Mouse (Mus musculus): ENCODE measurements at regions not wholly inside any gene's neighbourhood (a gene's known extent, or its start where the extent isn't known, plus 50 kb on each side); places are given as distances from the start of the nearest gene placed in this dataset.

- no peak overlapping the region for H3K27ac ChIP-seq
- peaks cover 5% of the 10 kb centered on the region; the same call in 1 of the 2 replicates for H3K4me1 ChIP-seq
- no peaks in the 10 kb centered on the region for H3K27me3 ChIP-seq
- no peak overlapping the region for H3K4me3 ChIP-seq
- WGBS, result 81% methylated on average over 4 of the region's 4 CpGs
- no peaks in the 10 kb centered on the region for H3K36me3 ChIP-seq
- H3K4me2 ChIP-seq, result no peak overlapping the region
- ATAC-seq (ENCODE audit: insufficient number of reproducible peaks, low FRiP score, low TSS enrichment, low read depth), result no peak
- no peak overlapping the region for H3K9ac ChIP-seq
- H3K9me3 ChIP-seq, result no peaks in the 10 kb centered on the region
Measured at GRCm38 (mm10) chr1:35945596-35945995, 122.6 kb upstream of the Hs6st1 start.

GRCm38 (mm10) chr1:35948104-35948503 is 120.1 kb upstream of the Hs6st1 start:
- Histone ChIP-seq H3K9ac (no peak overlapping the region), H3K27me3 (no peaks in the 10 kb centered on the region), H3K4me3 (no peak overlapping the region), H3K27ac (no peak overlapping the region), H3K4me2 (no peak overlapping the region), H3K9me3 (no peaks in the 10 kb centered on the region), H3K4me1 (peaks cover 3% of the 10 kb centered on the region; the same call in 1 of the 2 replicates), H3K36me3 (no peaks in the 10 kb centered on the region)
- no peak for ATAC-seq (ENCODE audit: insufficient number of reproducible peaks, low FRiP score, low TSS enrichment, low read depth)
- 73% methylated on average over 5 of the region's 5 CpGs for WGBS

- no peaks in the 10 kb centered on the region for H3K9me3 ChIP-seq
- WGBS, result 37% methylated on average over 4 of the region's 4 CpGs
Measured at GRCm38 (mm10) chr1:35951082-35951481, 117.1 kb upstream of the Hs6st1 start.

GRCm38 (mm10) chr1:35953721-35954120 is 114.5 kb upstream of the Hs6st1 start:
- Histone ChIP-seq H3K4me1 (peaks cover 3% of the 10 kb centered on the region; the same call in 1 of the 2 replicates), H3K4me2 (no peak overlapping the region), H3K27me3 (no peaks in the 10 kb centered on the region), H3K9me3 (no peaks in the 10 kb centered on the region), H3K27ac (no peak overlapping the region), H3K36me3 (no peaks in the 10 kb centered on the region), H3K9ac (no peak overlapping the region), H3K4me3 (no peak overlapping the region)
- ATAC-seq (ENCODE audit: insufficient number of reproducible peaks, low FRiP score, low TSS enrichment, low read depth), result no peak
- whole genome bisulfite sequencing, result 56% methylated on average over 4 of the region's 4 CpGs

More at GRCm38 (mm10) chr1:35951082-35951481, 117.1 kb upstream of the Hs6st1 start:
- no peaks in the 10 kb centered on the region for H3K27me3 ChIP-seq
- no peak overlapping the region for H3K9ac ChIP-seq
- peaks cover 3% of the 10 kb centered on the region; the same call in 1 of the 2 replicates for H3K4me1 ChIP-seq
- no peak overlapping the region for H3K4me2 ChIP-seq
- H3K27ac ChIP-seq, result no peak overlapping the region
- no peaks in the 10 kb centered on the region for H3K36me3 ChIP-seq
- no peak overlapping the region for H3K4me3 ChIP-seq
- ATAC-seq (ENCODE audit: insufficient number of reproducible peaks, low FRiP score, low TSS enrichment, low read depth), result no peak

- Histone ChIP-seq H3K4me1 (no peaks in the 10 kb centered on the region), H3K9ac (no peak overlapping the region), H3K27me3 (no peaks in the 10 kb centered on the region), H3K9me3 (no peaks in the 10 kb centered on the region), H3K36me3 (no peaks in the 10 kb centered on the region), H3K4me2 (no peak overlapping the region), H3K4me3 (no peak overlapping the region), H3K27ac (no peak overlapping the region)
- ATAC-seq (ENCODE audit: insufficient number of reproducible peaks, low FRiP score, low TSS enrichment, low read depth), result no peak
- WGBS, result 77% methylated on average over 8 of the region's 8 CpGs
Measured at GRCm38 (mm10) chr1:35957425-35958372, 110.5 kb upstream of the Hs6st1 start.

GRCm38 (mm10) chr1:35959729-35960128 is 108.5 kb upstream of the Hs6st1 start:
- no peak overlapping the region for H3K4me2 ChIP-seq
- no peak overlapping the region for H3K9ac ChIP-seq
- no peak overlapping the region for H3K4me3 ChIP-seq
- H3K27me3 ChIP-seq, result no peaks in the 10 kb centered on the region
- no peaks in the 10 kb centered on the region for H3K9me3 ChIP-seq
- ATAC-seq (ENCODE audit: insufficient number of reproducible peaks, low FRiP score, low TSS enrichment, low read depth), result no peak
- no peaks in the 10 kb centered on the region for H3K36me3 ChIP-seq
- WGBS, result 85% methylated on average over 4 of the region's 4 CpGs
- no peaks in the 10 kb centered on the region for H3K4me1 ChIP-seq
- H3K27ac ChIP-seq, result no peak overlapping the region

- ATAC-seq (ENCODE audit: insufficient number of reproducible peaks, low FRiP score, low TSS enrichment, low read depth), result no peak
- H3K27me3 ChIP-seq, result no peaks in the 10 kb centered on the region
- WGBS, result 92% methylated on average over 2 of the region's 2 CpGs
- H3K36me3 ChIP-seq, result no peaks in the 10 kb centered on the region
- H3K9ac ChIP-seq, result no peak overlapping the region
- no peak overlapping the region for H3K4me2 ChIP-seq
- no peaks in the 10 kb centered on the region for H3K4me1 ChIP-seq
- H3K9me3 ChIP-seq, result no peaks in the 10 kb centered on the region
- no peak overlapping the region for H3K27ac ChIP-seq
- no peak overlapping the region for H3K4me3 ChIP-seq
Measured at GRCm38 (mm10) chr1:35960844-35961243, 107.4 kb upstream of the Hs6st1 start.

- no peak overlapping the region for H3K9ac ChIP-seq
- H3K9me3 ChIP-seq, result no peaks in the 10 kb centered on the region
- H3K27ac ChIP-seq, result no peak overlapping the region
- no peak overlapping the region for H3K4me3 ChIP-seq
- 62% methylated on average over 6 of the region's 6 CpGs for whole genome bisulfite sequencing
- H3K4me1 ChIP-seq, result no peaks in the 10 kb centered on the region
- no peak for ATAC-seq (ENCODE audit: insufficient number of reproducible peaks, low FRiP score, low TSS enrichment, low read depth)
- no peaks in the 10 kb centered on the region for H3K27me3 ChIP-seq
- no peak overlapping the region for H3K4me2 ChIP-seq
- H3K36me3 ChIP-seq, result no peaks in the 10 kb centered on the region
Measured at GRCm38 (mm10) chr1:35961923-35962322, 106.3 kb upstream of the Hs6st1 start.

- H3K4me2 ChIP-seq, result no peak overlapping the region
- H3K27me3 ChIP-seq, result no peaks in the 10 kb centered on the region
- H3K36me3 ChIP-seq, result no peaks in the 10 kb centered on the region
- no peak for ATAC-seq (ENCODE audit: insufficient number of reproducible peaks, low FRiP score, low TSS enrichment, low read depth)
- H3K9me3 ChIP-seq, result 0 out of 2 replicates have a peak, but pooled peaks cover 3% of the 10 kb centered on the region
- H3K27ac ChIP-seq, result peak overlapping the region; percentile 65; the same call in 1 of the 2 replicates
- H3K4me1 ChIP-seq, result peaks cover 16% of the 10 kb centered on the region
- H3K4me3 ChIP-seq, result no peak overlapping the region
- H3K9ac ChIP-seq, result no peak overlapping the region
Measured at GRCm38 (mm10) chr1:35968489-35968888, 99.7 kb upstream of the Hs6st1 start.

- no peak for ATAC-seq (ENCODE audit: insufficient number of reproducible peaks, low FRiP score, low TSS enrichment, low read depth)
- Histone ChIP-seq H3K4me3 (no peak overlapping the region), H3K27ac (no peak overlapping the region), H3K4me1 (peaks cover 22% of the 10 kb centered on the region), H3K9ac (no peak overlapping the region), H3K36me3 (no peaks in the 10 kb centered on the region), H3K27me3 (no peaks in the 10 kb centered on the region), H3K4me2 (no peak overlapping the region), H3K9me3 (0 out of 2 replicates have a peak, but pooled peaks cover 3% of the 10 kb centered on the region)
- 64% methylated on average over 7 of the region's 7 CpGs for whole genome bisulfite sequencing
Measured at GRCm38 (mm10) chr1:35971435-35972189, 96.6 kb upstream of the Hs6st1 start.

- no peak for ATAC-seq (ENCODE audit: insufficient number of reproducible peaks, low FRiP score, low TSS enrichment, low read depth)
- 44% methylated on average over 5 of the region's 5 CpGs for WGBS
Measured at GRCm38 (mm10) chr1:35972190-35972584, 96.0 kb upstream of the Hs6st1 start.

GRCm38 (mm10) chr1:35973386-35973785 is 94.8 kb upstream of the Hs6st1 start:
- Histone ChIP-seq H3K9ac (no peak overlapping the region), H3K9me3 (no peaks in the 10 kb centered on the region), H3K27ac (peak overlapping the region; percentile 60; the same call in 1 of the 2 replicates), H3K4me2 (no peak overlapping the region), H3K4me1 (peaks cover 18% of the 10 kb centered on the region), H3K36me3 (no peaks in the 10 kb centered on the region), H3K4me3 (no peak overlapping the region), H3K27me3 (no peaks in the 10 kb centered on the region)
- 21% methylated on average over 9 of the region's 9 CpGs for WGBS
- ATAC-seq (ENCODE audit: insufficient number of reproducible peaks, low FRiP score, low TSS enrichment, low read depth), result peak; percentile 38; the same call in 1 of the 2 replicates

More at GRCm38 (mm10) chr1:35972190-35972584, 96.0 kb upstream of the Hs6st1 start:
- H3K27me3 ChIP-seq, result no peaks in the 10 kb centered on the region
- H3K4me1 ChIP-seq, result peaks cover 22% of the 10 kb centered on the region
- 0 out of 2 replicates have a peak, but pooled peaks cover 3% of the 10 kb centered on the region for H3K9me3 ChIP-seq
- no peak overlapping the region for H3K4me3 ChIP-seq
- H3K27ac ChIP-seq, result no peak overlapping the region
- no peak overlapping the region for H3K9ac ChIP-seq
- H3K4me2 ChIP-seq, result no peak overlapping the region
- H3K36me3 ChIP-seq, result no peaks in the 10 kb centered on the region
